In genomic region chr1:130877889-130878614, GRCm38 (mm10) we compare ENCODE assay signal across 8 mouse cellular contexts. TPM values are rescaled to one million over a fixed set of nuclear protein-coding genes. Genes with fewer than 3 reads are reported as not detected.
A peak's percentile ranks its signal among the peaks of the same experiment; 100 is the strongest.
DNase-seq lines count a peak whose midpoint lies in the region; ATAC-seq lines count a peak whose summit lies in the region.

No protein-coding gene starts in this region.

- peak overlapping the region; percentile 59 for H3K9ac ChIP-seq in heart, embryonic 16.5 days (ENCODE audit: low read length)
- H3K9ac ChIP-seq in stomach, embryonic 16.5 days (ENCODE audit: low read length): peak overlapping the region; percentile 47; the same call in 1 of the 2 replicates

- peaks cover 4% of the 10 kb centered on the region; the same call in 1 of the 2 replicates for H3K4me1 ChIP-seq in heart, embryonic 16.5 days (ENCODE audit: control insufficient read depth, insufficient read depth, low read length)
- H3K4me1 ChIP-seq in stomach, embryonic 16.5 days (ENCODE audit: control insufficient read depth, insufficient read depth, low read length): no peaks in the 10 kb centered on the region

- ATAC-seq in heart, embryonic 16.5 days (replicated peaks; ENCODE audit: extremely low read depth, insufficient read depth, low FRiP score): no peak; the same call in 1 of the 2 replicates
- no peak for ATAC-seq in stomach, embryonic 16.5 days (ENCODE audit: insufficient read depth, low FRiP score)

- no peaks in the 10 kb centered on the region for H3K9me3 ChIP-seq in heart, embryonic 16.5 days (replicated peaks; ENCODE audit: control insufficient read depth, low read length)
- H3K9me3 ChIP-seq in stomach, embryonic 16.5 days (replicated peaks; ENCODE audit: control insufficient read depth, low read length): no peaks in the 10 kb centered on the region

- no peaks in the 10 kb centered on the region for H3K36me3 ChIP-seq in heart, embryonic 16.5 days (ENCODE audit: control insufficient read depth, insufficient read depth)
- no peaks in the 10 kb centered on the region for H3K36me3 ChIP-seq in stomach, embryonic 16.5 days (ENCODE audit: control insufficient read depth, insufficient read depth, low read length)

- 2% methylated on average over 43 of the region's 43 CpGs for WGBS in heart, embryonic 16.5 days
- 3% methylated on average over 43 of the region's 43 CpGs for WGBS in stomach, embryonic 16.5 days

- H3K27ac ChIP-seq in heart, embryonic 16.5 days (ENCODE audit: low read length): no peak overlapping the region
- H3K27ac ChIP-seq in stomach, embryonic 16.5 days (ENCODE audit: low read length): no peak overlapping the region

- peak; percentile 8 to 24 for DNase-seq in lung, adult 18-20 months
- DNase-seq in lung, postnatal 25 days (ENCODE audit: low spot score): no peak
- peak; percentile 57 to 62 for DNase-seq in cerebellum, postnatal 25 days
- peak; percentile 48 to 57 for DNase-seq in kidney, postnatal 4 days
- peak; percentile 33 for DNase-seq in mesoderm, embryonic 11.5 days (ENCODE audit: low read depth, low spot score)
- DNase-seq in gastrocnemius, adult 8-10 months (ENCODE audit: low spot score in 2 of 2): no peak

- H3K4me3 ChIP-seq in heart, embryonic 16.5 days (ENCODE audit: low read length): peak overlapping the region; percentile 55
- H3K4me3 ChIP-seq in stomach, embryonic 16.5 days (replicated peaks; ENCODE audit: low read length): peak overlapping the region; percentile 44

- H3K4me2 ChIP-seq in heart, embryonic 16.5 days (ENCODE audit: low read depth, low read length): peak overlapping the region; percentile 80
- H3K4me2 ChIP-seq in stomach, embryonic 16.5 days (ENCODE audit: low read depth, low read length): peak overlapping the region; percentile 74

- H3K27me3 ChIP-seq in heart, embryonic 16.5 days (ENCODE audit: control insufficient read depth, insufficient read depth, low read length): peaks cover 13% of the 10 kb centered on the region
- peaks cover 11% of the 10 kb centered on the region; the same call in 1 of the 2 replicates for H3K27me3 ChIP-seq in stomach, embryonic 16.5 days (ENCODE audit: control insufficient read depth, insufficient read depth, low read length)

RNA-seq across cellular contexts. Expression of gene Il24, which starts 9.2 kb away (rescaled TPM):
- not detected in 2 replicates for polyA plus RNA-seq in heart, embryonic 16.5 days (2015; fragmentation: Nextera tagmentation; extraction: Ambion mirVana)
- not detected in 2 replicates for polyA plus RNA-seq in stomach, embryonic 16.5 days (2015; fragmentation: Nextera tagmentation; extraction: Ambion mirVana)
- not detected for total RNA-seq in gastrocnemius, adult 8-10 months (2022)

RNA-seq across cellular contexts. Expression of gene Fcmr, which starts 12.6 kb away (rescaled TPM):
- 0.71 and 1.3 TPM in 2 replicates for polyA plus RNA-seq in heart, embryonic 16.5 days (2015; fragmentation: Nextera tagmentation; extraction: Ambion mirVana)
- 0.40 TPM in 1 of 2 replicates, not detected in the other for polyA plus RNA-seq in stomach, embryonic 16.5 days (2015; fragmentation: Nextera tagmentation; extraction: Ambion mirVana)
- not detected for total RNA-seq in gastrocnemius, adult 8-10 months (2022)

RNA-seq across cellular contexts. Expression of gene Il20, which starts 33.2 kb away (rescaled TPM):
- not detected in 2 replicates for polyA plus RNA-seq in heart, embryonic 16.5 days (2015; fragmentation: Nextera tagmentation; extraction: Ambion mirVana)
- not detected in 2 replicates for polyA plus RNA-seq in stomach, embryonic 16.5 days (2015; fragmentation: Nextera tagmentation; extraction: Ambion mirVana)
- total RNA-seq in gastrocnemius, adult 8-10 months (2022): not detected

RNA-seq across cellular contexts. Expression of gene Pigr, which starts 51.6 kb away (rescaled TPM):
- polyA plus RNA-seq in heart, embryonic 16.5 days (2015; fragmentation: Nextera tagmentation; extraction: Ambion mirVana): 0.46 TPM in 1 of 2 replicates, not detected in the other
- 0.34 and 0.70 TPM in 2 replicates for polyA plus RNA-seq in stomach, embryonic 16.5 days (2015; fragmentation: Nextera tagmentation; extraction: Ambion mirVana)
- total RNA-seq in gastrocnemius, adult 8-10 months (2022): under 1 TPM in 1 of 4 experiments, not detected in 3; 0.24 TPM

Comparison
In these comparisons a context has a peak if more than half of its experiments do, and no peak if none do; other contexts are left out.
1. DNase-seq: peak in lung, adult 18-20 months (2 of 2), cerebellum, postnatal 25 days (2 of 2), kidney, postnatal 4 days (2 of 2) and mesoderm, embryonic 11.5 days (single experiment); none in lung, postnatal 25 days (single experiment) and gastrocnemius, adult 8-10 months (0 of 2).